Mouse (Mus musculus) lung, embryonic 15.5 days (tissue): ENCODE measurements around the gene S1pr1. TPM values are rescaled to one million over a fixed set of nuclear protein-coding genes. Genes with fewer than 3 reads are reported as not detected.

Source experiments
- ATAC-seq: fragments of 200-750 bp; cut with Nextera tagmentation; 2 replicates; pipeline ENCODE4 v1.8.0; 2017; ENCODE audit warnings: moderate number of reproducible peaks, borderline replicate concordance; ENCODE audit not compliant: low FRiP score, low TSS enrichment; ENCODE audit errors: extremely low read depth
- H3K27ac ChIP-seq: fragments of 300-500 bp; sonication (generic); 2 replicates; pipeline ENCODE4 v1.5.1; 2015; ENCODE audit warnings: moderate library complexity, mild to moderate bottlenecking, inconsistent platforms
- H3K27me3 ChIP-seq: fragments of 300-500 bp; sonication (generic); 2 replicates; pipeline ENCODE4 v1.6.1; 2015; ENCODE audit warnings: inconsistent platforms
- H3K36me3 ChIP-seq: fragments of 300-500 bp; sonication (generic); 2 replicates; pipeline ENCODE4 v1.6.1; 2015; ENCODE audit warnings: inconsistent platforms
- H3K4me1 ChIP-seq: fragments of 300-500 bp; sonication (generic); 2 replicates; pipeline ENCODE4 v1.6.1; 2015; ENCODE audit warnings: inconsistent platforms
- H3K4me2 ChIP-seq: fragments of 300-500 bp; sonication (generic); 2 replicates; pipeline ENCODE4 v1.6.1; 2015; ENCODE audit warnings: inconsistent platforms, mild to moderate bottlenecking, moderate library complexity
- H3K4me3 ChIP-seq: fragments of 300-500 bp; sonication (generic); 2 replicates; pipeline ENCODE4 v1.5.1; 2015; ENCODE audit warnings: mild to moderate bottlenecking, inconsistent platforms
- H3K9ac ChIP-seq: fragments of 300-500 bp; sonication (generic); 2 replicates; pipeline ENCODE4 v1.6.1; 2015; ENCODE audit warnings: inconsistent platforms
- H3K9me3 ChIP-seq: fragments of 300-500 bp; sonication (generic); 2 replicates; pipeline ENCODE4 v1.6.1; 2016; ENCODE audit warnings: inconsistent platforms
- WGBS: fragments of 180-500 bp; shearing (Covaris S2); methylation state at CpG from one replicate; pipeline ENCODE4 v1.1.7; 2015; 5-methylcytosine and 5-hydroxymethylcytosine counted together
- polyA plus RNA-seq: library from polyadenylated mRNA; unstranded; fragments of >200 nt; fragmentation: Nextera tagmentation; extraction: Ambion mirVana; gene quantifications from 2 replicates; pipeline ENCODE4 v1.2.1, GENCODE M21; 2015

The S1pr1 gene
- polyA plus RNA-seq, 1 experiment from 2014 or later, result 34.2 TPM

DNA sequence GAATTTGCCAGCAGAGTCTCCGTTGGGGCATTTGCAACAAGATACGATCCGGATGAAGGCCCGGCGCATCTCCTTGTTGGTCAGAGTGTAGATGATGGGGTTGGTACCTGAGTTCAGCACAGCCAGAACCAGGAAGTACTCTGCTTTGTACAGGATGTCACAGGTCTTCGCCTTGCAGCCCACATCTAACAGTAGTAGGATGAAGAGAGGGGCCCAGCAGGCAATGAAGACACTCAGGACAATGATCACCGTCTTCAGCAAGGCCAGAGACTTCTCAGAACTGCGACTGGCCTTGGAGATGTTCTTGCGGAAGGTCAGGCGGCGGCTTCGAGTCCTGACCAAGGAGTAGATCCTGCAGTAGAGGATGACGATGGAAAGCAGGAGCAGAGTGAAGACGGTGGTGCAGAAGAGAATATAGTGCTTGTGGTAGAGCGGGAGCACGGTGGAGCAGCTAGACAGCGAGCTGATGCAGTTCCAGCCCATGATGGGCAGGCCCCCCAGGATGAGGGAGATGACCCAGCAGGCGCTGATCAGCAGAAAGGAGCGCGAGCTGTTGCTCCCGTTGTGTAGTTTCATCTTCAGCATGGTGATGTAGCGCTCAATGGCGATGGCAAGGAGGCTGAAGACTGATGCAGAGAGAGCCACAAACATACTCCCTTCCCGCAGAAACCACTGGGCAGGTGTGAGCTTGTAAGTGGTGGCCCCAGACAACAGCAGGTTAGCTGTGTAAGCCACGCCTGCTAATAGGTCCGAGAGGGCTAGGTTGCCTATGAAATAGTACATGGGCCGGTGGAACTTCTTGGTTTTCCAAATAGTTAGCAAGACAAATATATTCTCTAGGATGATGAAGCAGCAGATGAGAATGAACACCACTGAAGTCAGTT lies 2.7 kb downstream of the S1pr1 start:
- no peaks in the 10 kb centered on the region for H3K9me3 ChIP-seq
- H3K27me3 ChIP-seq, result no peaks in the 10 kb centered on the region; the same call in 1 of the 2 replicates
- 89% methylated on average over 27 of the region's 27 CpGs for WGBS
- H3K36me3 ChIP-seq, result no peaks in the 10 kb centered on the region
- no peak overlapping the region for H3K9ac ChIP-seq
- H3K4me3 ChIP-seq, result peak overlapping the region; percentile 63
- H3K4me2 ChIP-seq, result peak overlapping the region; percentile 90
- H3K27ac ChIP-seq, result no peak overlapping the region
- ATAC-seq, result no peak
- H3K4me1 ChIP-seq, result peaks cover 10% of the 10 kb centered on the region

DNA sequence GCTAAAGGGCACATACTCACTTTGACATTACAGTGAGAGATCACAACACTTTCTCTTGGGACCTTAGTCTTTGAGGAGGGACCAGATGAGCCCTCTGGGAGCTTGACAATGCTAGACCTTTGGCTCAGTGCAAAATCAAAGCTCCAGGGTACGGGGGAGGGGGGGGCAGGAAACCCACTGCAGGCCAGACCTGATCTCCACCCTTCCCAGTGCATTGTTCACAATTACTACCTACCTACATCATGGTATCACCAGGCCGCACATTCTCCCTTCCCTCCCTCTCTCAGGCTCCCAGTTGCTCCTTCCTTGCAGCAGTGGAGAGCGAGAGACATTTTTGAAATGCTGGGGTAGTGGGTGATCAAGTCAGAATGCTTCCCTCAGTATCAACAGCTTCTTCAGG lies 3.5 kb downstream of the S1pr1 start:
- H3K4me3 ChIP-seq, result peak overlapping the region; percentile 11; the same call in 1 of the 2 replicates
- no peaks in the 10 kb centered on the region for H3K36me3 ChIP-seq
- H3K27ac ChIP-seq, result no peak overlapping the region
- H3K9me3 ChIP-seq, result no peaks in the 10 kb centered on the region
- H3K27me3 ChIP-seq, result no peaks in the 10 kb centered on the region; the same call in 1 of the 2 replicates
- H3K9ac ChIP-seq, result no peak overlapping the region
- 73% methylated on average over 3 of the region's 3 CpGs for WGBS
- no peak for ATAC-seq
- H3K4me2 ChIP-seq, result peak overlapping the region; percentile 90
- H3K4me1 ChIP-seq, result peaks cover 10% of the 10 kb centered on the region

DNA sequence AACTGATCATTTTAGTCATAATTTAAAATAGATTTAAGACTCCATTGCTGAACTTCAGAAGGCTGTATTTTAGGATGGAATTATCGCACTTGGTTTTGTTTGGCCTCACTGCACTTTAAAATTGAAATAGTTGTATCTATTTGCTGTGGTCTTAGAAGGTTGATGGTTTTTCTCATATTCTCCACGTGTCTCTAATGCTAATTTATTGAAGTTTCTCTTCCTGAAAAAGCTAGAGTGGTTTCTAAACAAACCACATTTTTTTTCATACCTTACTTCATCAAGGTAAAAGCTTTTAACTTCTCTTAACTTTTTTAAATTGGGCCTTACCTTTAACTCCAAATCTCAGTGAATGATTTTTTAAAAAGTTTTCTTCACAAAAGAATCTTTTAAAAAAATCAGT lies 4.8 kb downstream of the S1pr1 start:
- H3K4me1 ChIP-seq, result peaks cover 10% of the 10 kb centered on the region
- no peaks in the 10 kb centered on the region for H3K9me3 ChIP-seq
- no peaks in the 10 kb centered on the region for H3K36me3 ChIP-seq
- no peaks in the 10 kb centered on the region for H3K27me3 ChIP-seq
- H3K27ac ChIP-seq, result no peak overlapping the region
- H3K4me2 ChIP-seq, result no peak overlapping the region
- no peak overlapping the region for H3K4me3 ChIP-seq
- 61% methylated on average over 2 of the region's 2 CpGs for whole genome bisulfite sequencing
- no peak overlapping the region for H3K9ac ChIP-seq
- ATAC-seq, result no peak

- Histone ChIP-seq H3K4me1 (peaks cover 10% of the 10 kb centered on the region), H3K9me3 (no peaks in the 10 kb centered on the region), H3K9ac (no peak overlapping the region), H3K27ac (0 out of 2 replicates have a peak overlapping the region, but pooled peaks have one; percentile 9), H3K4me2 (no peak overlapping the region), H3K36me3 (no peaks in the 10 kb centered on the region), H3K4me3 (no peak overlapping the region), H3K27me3 (no peaks in the 10 kb centered on the region)
- WGBS, result 55% methylated on average over 6 of the region's 6 CpGs
- peak; percentile 58; the same call in 1 of the 2 replicates for ATAC-seq
These were observed 5.7 kb downstream of the S1pr1 start for GRCm38 (mm10) chr3:115709118-115709574.

DNA sequence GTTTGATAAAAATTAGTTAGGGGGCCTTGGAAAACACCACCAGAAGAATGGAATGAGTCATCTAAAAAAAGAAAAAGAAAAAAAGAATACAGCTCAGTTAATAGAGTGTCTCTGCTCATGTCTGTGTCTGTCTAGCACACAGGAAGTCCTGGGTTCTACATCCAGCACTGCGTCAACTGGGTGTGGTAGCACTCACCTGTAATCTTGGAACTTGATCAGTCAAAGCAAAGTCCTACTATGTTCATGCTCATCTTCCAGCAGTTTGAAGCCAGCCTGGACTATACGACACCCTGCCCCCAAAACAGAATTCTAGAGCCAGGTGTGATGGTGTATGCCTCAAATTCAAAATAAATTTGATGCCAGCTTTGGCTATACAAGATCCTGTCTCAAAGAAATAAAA lies 8.1 kb downstream of the S1pr1 start:
- ATAC-seq, result no peak
- H3K9me3 ChIP-seq, result no peaks in the 10 kb centered on the region
- no peak overlapping the region for H3K9ac ChIP-seq
- H3K4me3 ChIP-seq, result no peak overlapping the region
- H3K27ac ChIP-seq, result no peak overlapping the region
- no peaks in the 10 kb centered on the region for H3K36me3 ChIP-seq
- H3K27me3 ChIP-seq, result no peaks in the 10 kb centered on the region
- H3K4me1 ChIP-seq, result no peaks in the 10 kb centered on the region
- 93% methylated on average over 2 of the region's 2 CpGs for WGBS
- H3K4me2 ChIP-seq, result no peak overlapping the region

DNA sequence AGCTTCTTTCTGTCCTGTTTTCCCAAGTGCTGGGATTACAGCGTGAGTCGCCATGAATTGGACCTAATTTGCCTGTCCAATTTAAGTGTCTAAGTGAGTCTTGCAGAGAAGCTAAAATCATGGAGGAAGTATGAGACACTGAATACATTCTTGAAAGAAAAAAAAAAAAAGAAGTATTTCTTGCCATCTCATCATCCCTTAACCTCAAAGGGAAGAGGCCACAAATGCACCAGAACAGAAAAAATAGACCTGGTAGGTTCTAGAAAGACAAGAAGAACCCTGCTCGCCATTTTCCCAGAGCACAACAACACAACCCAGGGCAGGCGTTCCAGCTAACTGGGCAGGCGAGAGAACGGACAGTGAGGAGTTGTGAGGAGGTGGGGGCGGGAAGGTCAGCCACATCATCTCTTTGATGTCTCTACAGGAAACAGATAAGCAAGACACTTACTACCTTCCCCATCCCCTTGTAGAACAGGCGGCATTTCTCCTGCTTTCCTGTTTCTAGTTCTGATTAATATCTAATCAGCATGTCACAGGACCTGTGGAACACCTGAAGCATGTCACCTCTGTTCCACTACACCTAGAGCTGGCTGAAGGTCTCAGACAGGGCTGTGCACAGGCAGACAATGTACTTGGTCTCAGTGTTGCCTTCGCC lies 10.5 kb downstream of the S1pr1 start:
- H3K27me3 ChIP-seq, result no peaks in the 10 kb centered on the region
- ATAC-seq, result no peak
- no peak overlapping the region for H3K4me3 ChIP-seq
- no peak overlapping the region for H3K9ac ChIP-seq
- no peaks in the 10 kb centered on the region for H3K36me3 ChIP-seq
- no peak overlapping the region for H3K27ac ChIP-seq
- WGBS, result 67% methylated on average over 9 of the region's 9 CpGs
- no peaks in the 10 kb centered on the region; the same call in 1 of the 2 replicates for H3K4me1 ChIP-seq
- no peaks in the 10 kb centered on the region for H3K9me3 ChIP-seq
- H3K4me2 ChIP-seq, result no peak overlapping the region

- Histone ChIP-seq H3K27me3 (no peaks in the 10 kb centered on the region), H3K9me3 (no peaks in the 10 kb centered on the region), H3K4me1 (no peaks in the 10 kb centered on the region; the same call in 1 of the 2 replicates), H3K4me3 (no peak overlapping the region), H3K9ac (no peak overlapping the region), H3K4me2 (no peak overlapping the region), H3K27ac (no peak overlapping the region), H3K36me3 (no peaks in the 10 kb centered on the region)
- ATAC-seq, result no peak
- 95% methylated on average over 8 of the region's 8 CpGs for WGBS
These were observed 11.2 kb downstream of the S1pr1 start for GRCm38 (mm10) chr3:115703720-115704119.

DNA sequence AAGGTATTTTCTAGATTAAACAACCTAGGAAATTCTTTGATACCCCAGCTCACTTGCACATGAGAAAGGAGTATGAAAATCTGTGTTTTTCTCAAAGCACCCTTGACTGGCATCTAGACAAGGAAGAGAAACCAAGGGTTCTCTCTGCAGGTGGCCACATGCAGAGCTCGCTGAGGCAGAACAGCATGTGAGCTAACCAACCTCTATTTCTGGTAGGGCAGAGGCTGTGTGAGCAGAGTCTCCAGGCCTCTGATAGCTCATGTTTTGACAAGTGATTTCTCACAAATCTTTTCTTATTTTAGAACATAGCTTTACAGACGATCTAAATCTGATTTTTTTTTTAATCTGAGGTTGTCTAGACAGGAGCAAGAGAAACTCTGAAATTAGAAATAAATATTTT lies 12.8 kb downstream of the S1pr1 start:
- H3K27me3 ChIP-seq, result no peaks in the 10 kb centered on the region
- H3K9me3 ChIP-seq, result no peaks in the 10 kb centered on the region
- no peak overlapping the region for H3K27ac ChIP-seq
- H3K9ac ChIP-seq, result no peak overlapping the region
- H3K4me1 ChIP-seq, result no peaks in the 10 kb centered on the region; the same call in 1 of the 2 replicates
- ATAC-seq, result no peak
- 53% methylated on average over 2 of the region's 2 CpGs for WGBS
- H3K36me3 ChIP-seq, result no peaks in the 10 kb centered on the region
- H3K4me2 ChIP-seq, result no peak overlapping the region
- no peak overlapping the region for H3K4me3 ChIP-seq

GRCm38 (mm10) chr3:115695194-115695891 lies 19.5 kb downstream of the S1pr1 start:
- no peaks in the 10 kb centered on the region; the same call in 1 of the 2 replicates for H3K4me1 ChIP-seq
- H3K36me3 ChIP-seq, result no peaks in the 10 kb centered on the region
- no peak overlapping the region for H3K27ac ChIP-seq
- no peak overlapping the region for H3K4me2 ChIP-seq
- no peaks in the 10 kb centered on the region for H3K27me3 ChIP-seq
- no peak for ATAC-seq
- WGBS, result 78% methylated on average over 8 of the region's 8 CpGs
- no peaks in the 10 kb centered on the region for H3K9me3 ChIP-seq
- H3K9ac ChIP-seq, result no peak overlapping the region
- H3K4me3 ChIP-seq, result no peak overlapping the region

DNA sequence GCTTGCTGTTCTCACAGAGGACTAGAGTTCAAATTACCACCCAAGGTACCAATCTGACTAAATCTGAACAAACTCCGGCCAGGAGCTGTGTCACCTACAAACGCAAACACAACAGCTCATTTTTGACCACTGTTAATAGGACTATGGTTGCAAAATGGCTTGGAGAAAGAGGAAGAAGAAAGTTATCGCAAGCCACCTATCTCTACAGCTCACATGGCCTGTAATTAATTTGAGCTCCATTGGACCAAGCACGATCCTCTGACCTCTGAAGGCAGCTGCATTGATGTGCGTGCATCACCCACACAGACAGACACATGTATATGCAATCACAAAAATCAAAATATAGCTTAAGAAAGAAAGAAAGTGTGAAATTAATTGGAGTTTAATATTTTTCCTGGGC lies 20.7 kb downstream of the S1pr1 start:
- H3K4me3 ChIP-seq, result no peak overlapping the region
- H3K9ac ChIP-seq, result no peak overlapping the region
- no peak overlapping the region for H3K27ac ChIP-seq
- no peak for ATAC-seq
- H3K4me1 ChIP-seq, result no peaks in the 10 kb centered on the region
- no peaks in the 10 kb centered on the region for H3K9me3 ChIP-seq
- WGBS, result 77% methylated on average over 5 of the region's 5 CpGs
- H3K4me2 ChIP-seq, result no peak overlapping the region
- no peaks in the 10 kb centered on the region for H3K36me3 ChIP-seq
- no peaks in the 10 kb centered on the region for H3K27me3 ChIP-seq

DNA sequence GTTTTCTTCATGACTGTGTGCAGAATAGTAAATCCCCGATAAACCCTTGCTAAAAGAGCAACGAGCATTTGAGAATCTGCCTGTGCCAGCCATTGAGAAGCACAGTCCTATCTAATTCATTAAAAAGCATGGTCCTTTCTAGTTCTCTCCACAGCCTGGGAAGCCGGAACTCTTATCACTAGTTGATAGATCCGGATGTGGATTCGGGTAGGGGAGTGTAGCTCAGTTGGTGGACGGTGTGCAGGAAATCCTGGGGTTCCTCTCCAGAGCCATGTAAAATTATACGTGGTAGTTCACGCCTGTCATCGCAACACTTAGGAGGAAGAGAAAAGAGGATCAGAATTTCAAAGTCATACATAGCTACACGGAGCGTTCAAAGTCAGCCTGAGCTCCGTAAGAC lies 21.5 kb downstream of the S1pr1 start:
- Histone ChIP-seq H3K27me3 (no peaks in the 10 kb centered on the region), H3K9ac (no peak overlapping the region), H3K27ac (peak overlapping the region; percentile 69), H3K4me3 (no peak overlapping the region), H3K4me1 (no peaks in the 10 kb centered on the region), H3K9me3 (no peaks in the 10 kb centered on the region), H3K36me3 (no peaks in the 10 kb centered on the region), H3K4me2 (no peak overlapping the region)
- 74% methylated on average over 12 of the region's 12 CpGs for WGBS
- ATAC-seq, result no peak
